Mouse (Mus musculus): Measurements from ENCODE around the gene Synj2.

DNA sequence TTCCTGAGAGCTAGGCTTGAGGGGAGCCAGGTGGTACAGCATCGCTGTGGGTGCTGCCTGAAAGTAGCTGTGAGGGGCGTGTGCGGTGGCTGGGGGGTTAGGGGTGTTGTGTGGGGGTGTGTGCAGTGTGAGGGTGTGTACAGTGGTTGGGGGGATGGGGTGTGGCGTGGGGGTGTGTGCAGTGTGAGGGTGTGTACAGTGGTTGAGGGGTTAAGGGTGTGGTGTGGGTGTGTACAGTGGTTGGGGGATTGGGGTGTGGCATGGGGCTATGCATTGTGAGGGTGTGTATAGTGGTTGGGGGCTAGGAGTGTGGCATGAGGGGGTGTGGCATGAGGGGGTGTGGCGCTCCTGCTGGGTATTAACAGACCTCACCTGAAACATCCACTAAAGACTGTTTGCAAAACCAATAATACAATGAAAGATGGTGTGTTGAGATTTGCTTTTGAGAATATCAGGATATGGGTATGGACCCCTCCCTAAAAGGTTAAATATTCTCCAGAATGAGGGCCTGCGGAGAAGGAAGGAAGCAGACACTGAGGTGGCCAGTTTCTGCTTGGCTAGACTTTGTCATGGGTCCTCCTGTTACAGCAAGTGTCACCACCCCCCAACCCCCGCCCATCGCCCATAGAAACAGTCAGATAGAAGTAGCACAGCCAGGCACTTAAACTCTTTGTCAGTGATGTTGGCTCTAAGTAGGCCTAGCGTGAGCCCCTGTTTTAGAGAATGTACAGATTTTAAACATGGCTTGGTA is 49.0 kb upstream of the Synj2 start:
- TF ChIP-seq CTCF (IDR thresholded peaks at IDR 0.05; ENCODE audit: low read depth, low read length) = no peak
- no peak for TF ChIP-seq POLR2A (IDR thresholded peaks at IDR 0.05; ENCODE audit: borderline replicate concordance, low read depth, low read length)
